Mouse (Mus musculus): ENCODE results near the gene 1700102P08Rik.

Gene 1700102P08Rik

GRCm38 (mm10) chr9:108392676-108393075 lies at the start of gene 1700102P08Rik:
Gene 1700102P08Rik (plus strand): TSS chr9:108392805.
- CTCF ChIA-PET, result no interaction called here

DNA sequence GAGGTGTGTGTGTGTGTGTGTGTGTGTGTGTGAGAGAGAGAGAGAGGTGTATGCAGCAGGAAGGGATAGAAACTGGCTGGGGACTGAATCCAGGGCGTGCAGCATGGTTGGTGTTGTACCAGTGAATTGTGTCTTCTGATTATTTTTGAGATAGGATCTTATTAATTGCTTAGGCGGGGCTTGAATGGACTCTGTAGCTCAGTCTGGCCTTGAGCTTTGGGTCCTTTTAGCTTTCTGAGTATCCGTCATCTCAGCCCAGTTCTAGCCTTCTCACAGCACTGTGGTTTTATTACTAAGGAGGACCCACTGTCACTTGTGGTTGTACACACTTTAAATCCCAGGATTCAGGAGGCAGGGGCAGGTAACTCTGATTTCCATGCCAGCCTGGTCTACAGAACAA lies 49.3 kb upstream of the 1700102P08Rik start:
- CTCF ChIA-PET, result interaction anchor here (0.8 kb wide), 1 partner anchor 128 kb away, joined by 13 read pairs; no protein-coding TSS in a partner anchor

DNA sequence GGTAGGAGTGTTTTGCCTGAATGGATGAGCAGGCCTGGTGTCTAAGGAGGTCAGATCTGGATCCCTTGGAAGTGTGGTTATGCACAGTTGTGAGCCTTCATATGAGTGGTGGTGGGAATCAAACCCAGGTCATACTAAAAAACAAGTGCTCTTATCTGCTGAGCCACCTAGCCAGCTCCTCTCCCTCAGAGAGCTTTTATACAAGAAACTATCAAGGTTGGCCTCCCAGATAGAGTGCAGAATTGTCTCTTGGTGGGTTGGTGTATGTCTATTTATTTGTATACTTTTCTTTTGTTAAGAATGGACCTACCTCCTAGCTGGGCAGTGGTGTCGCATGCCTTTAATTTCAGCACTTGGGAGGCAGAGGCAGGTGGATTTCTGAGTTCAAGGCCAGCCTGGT lies 48.8 kb upstream of the 1700102P08Rik start:
- CTCF ChIA-PET, result no interaction called here

- CTCF ChIA-PET, result no interaction called here
These were observed 48.1 kb upstream of the 1700102P08Rik start for GRCm38 (mm10) chr9:108344471-108344870.

GRCm38 (mm10) chr9:108347024-108347423 lies 45.6 kb upstream of the 1700102P08Rik start:
- CTCF ChIA-PET, result no interaction called here

GRCm38 (mm10) chr9:108347540-108348289 lies 44.9 kb upstream of the 1700102P08Rik start, which contains the start of gene Usp4:
Gene Usp4 (plus strand): TSS chr9:108347853.
- CTCF ChIA-PET, result interaction anchor here (0.7 to 1.1 kb wide), 5 partner anchors 11 to 643 kb away, joined by 3 to 7 read pairs (median 4); no protein-coding TSS in a partner anchor

DNA sequence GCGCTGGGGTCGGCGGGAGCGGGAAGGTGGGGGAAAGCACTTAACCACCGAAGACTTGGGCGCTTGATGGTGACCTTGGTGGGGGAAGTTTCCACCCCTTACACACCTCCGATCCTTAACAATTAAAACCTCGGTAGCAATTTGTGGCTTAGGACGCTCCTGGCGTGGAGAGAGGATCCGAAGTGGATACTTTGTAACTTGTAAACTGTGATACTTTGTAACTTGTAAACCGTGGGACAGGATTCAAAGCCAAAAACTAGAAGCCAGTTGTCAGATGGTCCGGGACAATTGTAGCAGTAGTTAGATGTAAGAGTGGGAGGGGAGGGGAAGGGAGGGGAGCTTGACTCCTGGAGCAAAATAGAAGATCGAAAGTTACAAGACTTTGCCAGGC lies 44.3 kb upstream of the 1700102P08Rik start:
- CTCF ChIA-PET, result interaction anchor here (0.7 to 1.1 kb wide), 4 partner anchors 41 to 642 kb away, joined by 3 to 7 read pairs (median 4); no protein-coding TSS in a partner anchor

DNA sequence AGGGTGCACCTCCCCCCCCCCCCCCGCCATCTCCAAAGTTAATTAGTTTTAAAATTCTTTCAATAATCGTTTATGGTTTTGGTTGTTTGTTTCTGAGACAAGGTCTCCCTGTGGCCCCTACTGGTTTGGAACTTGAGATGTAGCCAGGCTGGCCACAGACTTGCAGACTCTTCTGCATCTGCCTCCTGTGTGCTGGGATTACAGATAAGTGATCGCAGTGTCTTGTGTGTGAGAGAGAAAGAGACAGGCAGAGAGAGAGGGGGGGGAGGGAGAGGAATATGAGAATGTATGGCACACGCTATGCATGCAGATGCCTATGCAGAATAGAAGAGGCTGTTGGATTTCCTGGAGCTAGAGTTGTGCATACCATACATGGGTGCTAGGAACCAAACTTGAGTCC lies 42.9 kb upstream of the 1700102P08Rik start:
- CTCF ChIA-PET, result interaction anchor here (0.9 kb wide), 2 partner anchors 12 to 48 kb away, joined by 3 to 14 read pairs; no protein-coding TSS in a partner anchor

GRCm38 (mm10) chr9:108378234-108378633 lies 14.4 kb upstream of the 1700102P08Rik start:
- CTCF ChIA-PET, result interaction anchor here (0.6 kb wide), 1 partner anchor 308 kb away, joined by 6 read pairs; no protein-coding TSS in a partner anchor

DNA sequence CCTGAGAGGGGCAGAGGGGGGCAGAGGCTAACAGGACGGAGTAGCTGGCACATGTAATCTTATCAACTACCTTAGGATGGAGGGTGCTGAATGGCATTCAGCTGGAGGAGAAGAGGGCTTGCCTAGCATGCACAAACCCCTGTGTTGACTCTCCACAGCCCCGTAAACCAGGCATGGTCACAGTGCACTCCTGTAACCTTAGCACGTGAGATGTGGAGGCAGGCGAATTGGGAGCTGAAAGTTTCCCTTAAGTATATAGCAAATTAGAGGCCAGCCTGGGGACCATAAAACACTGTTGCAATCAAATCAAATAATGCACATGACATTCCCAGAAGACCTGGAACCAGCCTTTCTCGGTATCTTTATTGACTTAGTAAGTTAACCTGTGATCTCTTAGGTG lies 13.9 kb upstream of the 1700102P08Rik start:
- CTCF ChIA-PET, result interaction anchor here (0.6 kb wide), 1 partner anchor 307 kb away, joined by 6 read pairs; no protein-coding TSS in a partner anchor

DNA sequence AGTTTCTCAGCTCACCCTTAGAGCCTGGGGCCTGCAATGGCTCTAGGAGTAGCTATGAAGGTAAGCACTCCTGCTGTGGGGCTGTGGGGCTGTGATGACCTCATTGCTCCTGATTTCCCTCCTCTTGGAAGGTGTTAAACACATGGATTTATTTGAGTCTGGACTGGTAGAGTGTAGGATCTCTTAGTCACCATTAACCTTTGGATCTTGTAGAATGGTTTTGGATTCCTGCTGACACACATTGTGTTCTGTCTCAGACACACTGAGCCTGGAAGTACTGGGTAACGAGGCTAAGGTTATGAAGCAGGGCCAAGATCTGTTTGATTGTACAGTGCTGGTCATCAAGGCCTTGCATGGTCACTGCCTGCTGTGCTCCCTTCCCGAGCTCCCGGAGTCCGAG lies 13.3 kb upstream of the 1700102P08Rik start:
- CTCF ChIA-PET, result no interaction called here

DNA sequence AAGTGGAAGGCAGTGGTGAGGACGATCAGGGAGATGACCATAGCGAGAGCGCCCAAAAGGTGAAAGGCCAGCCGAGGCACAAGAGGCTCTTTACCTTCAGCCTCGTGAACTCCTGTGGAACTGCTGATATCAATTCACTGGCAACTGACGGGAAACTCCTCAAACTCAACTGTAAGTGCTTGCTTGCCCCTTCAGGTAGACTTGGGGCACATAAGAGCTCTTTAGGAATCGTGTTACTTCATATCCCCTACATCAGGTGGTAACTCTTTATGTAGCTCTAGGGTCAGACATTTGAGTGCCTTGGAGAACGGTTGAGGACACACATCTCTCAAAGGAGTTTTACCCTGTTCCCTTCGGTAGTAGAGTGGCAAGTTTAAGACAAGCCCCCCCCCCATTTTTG lies 11.2 kb upstream of the 1700102P08Rik start:
- CTCF ChIA-PET, result no interaction called here

GRCm38 (mm10) chr9:108385006-108385405 lies 7.6 kb upstream of the 1700102P08Rik start:
- CTCF ChIA-PET, result no interaction called here

DNA sequence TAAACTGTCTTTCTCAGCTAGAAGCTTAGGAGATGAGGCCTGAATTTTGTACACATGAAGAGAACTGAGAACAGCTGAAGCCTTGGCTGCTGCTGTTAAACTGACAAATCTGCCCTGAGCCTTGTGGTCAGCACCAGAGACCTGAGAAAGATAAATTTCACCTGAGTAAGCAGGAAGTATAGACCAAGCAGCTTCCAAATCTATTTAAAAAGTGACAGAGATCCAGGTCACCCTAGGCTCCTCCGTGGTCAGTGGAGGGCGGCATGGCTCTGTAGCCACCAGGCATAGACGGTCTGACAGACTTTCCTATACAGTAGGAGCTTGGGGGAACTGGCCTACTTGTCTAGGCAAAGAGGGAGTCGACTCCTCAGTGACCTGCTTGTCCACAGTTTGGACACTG lies 5.8 kb upstream of the 1700102P08Rik start:
- CTCF ChIA-PET, result no interaction called here

DNA sequence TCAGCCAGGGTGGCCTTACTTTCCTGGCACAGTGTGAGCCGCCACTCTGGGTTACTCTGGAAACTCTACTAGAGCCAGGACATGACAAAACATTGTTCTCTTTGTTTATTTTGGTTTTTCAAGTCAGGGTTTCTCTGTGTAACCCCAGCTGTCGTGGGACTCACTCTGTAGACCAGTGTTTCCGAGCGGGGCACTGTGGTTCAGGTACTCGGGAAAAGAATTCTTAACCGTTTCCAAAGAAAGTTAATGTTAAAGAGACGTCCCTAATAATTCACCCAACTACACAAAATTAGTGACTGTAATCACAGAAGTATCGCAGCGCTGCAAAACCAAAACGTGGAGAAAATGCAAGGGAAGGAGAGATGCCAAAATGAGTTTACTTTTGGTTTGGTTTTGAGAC lies 4.0 kb upstream of the 1700102P08Rik start:
- CTCF ChIA-PET, result no interaction called here

DNA sequence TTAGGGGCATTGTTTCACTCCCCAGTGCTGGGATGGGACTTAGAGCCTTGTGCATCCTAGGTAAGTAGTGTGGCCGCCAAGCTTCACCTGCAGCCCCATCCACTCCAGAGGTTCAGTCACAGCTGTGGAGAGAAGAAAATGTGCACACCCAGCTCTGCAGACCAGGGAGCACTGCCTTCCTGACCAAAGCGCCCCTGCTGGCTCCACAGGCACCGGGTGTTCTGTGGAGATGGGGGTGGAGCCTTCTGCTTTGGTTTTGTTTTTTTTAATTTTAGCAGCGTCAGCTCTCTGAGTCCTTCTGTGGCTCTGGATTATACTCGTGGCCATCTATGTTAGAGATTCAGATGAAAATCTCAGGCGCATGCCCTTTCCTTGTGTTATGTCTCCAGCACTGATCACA lies 3.4 kb upstream of the 1700102P08Rik start:
- CTCF ChIA-PET, result no interaction called here

GRCm38 (mm10) chr9:108394191-108394590 lies 1.6 kb downstream of the 1700102P08Rik start:
- CTCF ChIA-PET, result no interaction called here

DNA sequence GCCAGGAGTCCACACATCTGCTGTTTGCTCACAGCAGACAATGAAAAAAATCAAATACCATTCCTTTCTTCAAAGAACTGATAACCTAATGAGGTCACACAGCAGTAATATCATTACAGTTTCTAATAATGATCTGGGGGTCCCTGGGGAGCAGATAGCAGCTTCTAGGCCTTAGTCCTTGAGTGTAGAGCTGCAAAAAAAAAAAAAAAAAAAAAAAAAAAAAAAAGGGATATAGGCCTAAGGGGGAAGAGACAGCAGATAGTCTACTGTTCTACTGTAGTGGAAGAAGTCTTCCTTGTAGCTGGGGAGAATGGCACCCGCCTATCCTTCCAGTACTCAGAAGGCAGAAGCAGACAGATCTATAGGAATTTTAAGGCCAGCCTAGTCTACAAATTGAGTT lies 2.8 kb downstream of the 1700102P08Rik start:
- CTCF ChIA-PET, result no interaction called here

GRCm38 (mm10) chr9:108398324-108398723 lies 5.7 kb downstream of the 1700102P08Rik start:
- CTCF ChIA-PET, result no interaction called here

DNA sequence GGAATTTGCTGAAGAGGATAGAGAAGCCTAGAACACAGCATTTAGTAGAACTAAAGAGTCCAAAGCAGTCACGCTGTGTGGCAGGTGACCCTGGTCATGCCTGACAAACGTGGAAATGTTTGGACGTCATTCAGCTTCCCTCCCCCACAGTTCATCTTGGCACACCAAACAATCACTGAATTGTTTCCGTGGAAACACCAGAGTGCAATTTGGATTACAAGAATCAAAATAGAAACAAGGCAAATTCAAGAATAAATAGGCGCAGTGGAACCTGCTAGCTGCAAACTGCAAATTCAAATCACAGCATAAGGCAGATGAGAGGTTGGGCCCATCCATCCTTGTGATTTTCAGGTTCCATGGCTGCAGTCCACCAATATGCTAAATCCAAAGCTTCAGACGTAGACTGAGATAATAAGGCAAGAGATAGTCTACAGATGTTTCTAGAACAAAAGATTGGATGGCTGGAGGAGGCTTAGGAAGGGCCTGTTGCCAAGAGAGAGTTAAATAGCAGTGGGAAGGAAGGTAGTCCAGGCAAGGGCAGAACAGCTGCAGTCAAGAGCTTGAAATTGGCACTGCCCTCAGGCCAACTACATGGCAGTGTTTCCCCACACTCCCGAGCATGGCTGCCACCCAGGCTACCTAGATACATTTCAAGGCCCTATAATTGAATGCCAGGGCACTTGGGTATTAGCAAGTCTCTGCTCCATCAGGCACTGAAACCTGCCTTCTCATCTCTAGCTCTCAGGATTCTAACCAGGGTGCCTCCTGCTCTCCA lies 8.8 kb downstream of the 1700102P08Rik start:
- CTCF ChIA-PET, result no interaction called here

- CTCF ChIA-PET, result interaction anchor here (1.0 kb wide), 1 partner anchor 49 kb away, joined by 6 read pairs; no protein-coding TSS in a partner anchor
These were observed 10.5 kb downstream of the 1700102P08Rik start for GRCm38 (mm10) chr9:108403081-108403480.

DNA sequence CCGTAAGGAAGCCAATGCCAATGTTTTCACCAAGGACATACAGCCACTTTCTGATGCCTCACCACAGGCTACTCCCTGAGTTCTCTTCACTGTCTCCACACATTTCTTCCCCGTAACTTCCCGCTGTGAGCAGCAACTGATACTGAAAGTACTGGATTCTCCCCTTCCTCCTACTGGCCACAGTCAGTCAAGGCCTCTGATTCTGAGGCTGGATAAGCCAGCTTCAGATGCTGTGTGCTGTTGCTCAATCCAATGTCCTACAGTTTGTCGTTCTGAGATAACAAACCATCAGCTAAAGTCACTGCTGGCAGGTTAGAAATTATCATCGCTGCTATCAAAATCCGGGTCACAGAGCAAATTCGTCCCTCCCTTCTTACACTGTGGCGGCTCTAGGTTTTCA lies 11.8 kb downstream of the 1700102P08Rik start:
- CTCF ChIA-PET, result no interaction called here

DNA sequence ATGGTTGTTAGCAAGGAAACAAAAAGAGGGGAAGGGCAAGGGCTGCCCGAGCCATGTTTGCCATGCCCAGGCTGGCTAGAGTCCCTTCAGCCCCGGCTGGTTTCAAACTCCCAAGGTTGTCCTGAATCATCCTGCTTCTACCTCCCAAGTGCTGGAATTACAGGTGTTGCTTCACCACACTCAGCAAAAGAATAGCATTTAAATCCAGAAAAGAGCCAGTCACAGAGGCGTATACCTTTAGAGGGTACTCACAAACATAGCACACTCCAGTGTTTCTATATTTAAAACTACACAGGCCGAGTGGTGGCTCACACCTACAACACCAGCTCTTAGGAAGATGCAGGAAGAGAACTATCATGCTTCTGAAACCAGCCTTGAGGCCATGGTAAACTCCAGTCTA lies 16.9 kb downstream of the 1700102P08Rik start:
- CTCF ChIA-PET, result no interaction called here
